Mouse (Mus musculus) stomach, postnatal 0 days (tissue): ENCODE measurements around the gene Dctn3.
"Not testable (repeated sequence)": the region's sequence is repeated elsewhere in the genome, so short reads cannot be mapped to it uniquely, and the experiment has no call there.

ENCODE experiments used
- CTCF ChIP-seq: IDR thresholded peaks from 2 replicates; pipeline ENCODE4 v1.5.1; 2016; ENCODE audit warnings: antibody characterized with exemption, low read depth, mild to moderate bottlenecking, moderate library complexity
- EP300 ChIP-seq: optimal IDR thresholded peaks from 2 replicates; pipeline ENCODE3; 2016; ENCODE audit warnings: antibody characterized with exemption

GRCm38 (mm10) chr4:41767301-41767700, 44.3 kb upstream of the Dctn3 start:
- not testable (repeated sequence) for TF ChIP-seq CTCF, EP300
